Mouse (Mus musculus) megakaryocyte, embryonic 14.5 days (primary cell): ENCODE data around the gene Cd180.

ENCODE experiments used
- FLI1 ChIP-seq: IDR thresholded peaks from 2 replicates; pipeline ENCODE4 v1.6.1; 2012; ENCODE audit warnings: low read length, inconsistent platforms, mixed read lengths
- GATA1 ChIP-seq: IDR thresholded peaks from 3 replicates; pipeline ENCODE4 v1.6.1; 2012; ENCODE audit warnings: mixed read lengths, low read length, inconsistent platforms, borderline replicate concordance

- no peak for TF ChIP-seq GATA1
- TF ChIP-seq FLI1 = no peak
These were observed 46.6 kb downstream of the Cd180 start for GRCm38 (mm10) chr13:102739720-102740535.
